Mouse (Mus musculus) urinary bladder, postnatal 4 days (tissue): ENCODE results near the gene Gm17677.

ENCODE experiments used
- DNase-seq, 2 experiments: peaks; one replicate each; pipeline ENCODE4 v3.0.0; 2021 to 2022; ENCODE audit warnings: low spot score in 2 of 2

The Gm17677 gene

GRCm38 (mm10) chr9:35740749-35741148, at the start of gene Gm17677:
Gene Gm17677 (plus strand): TSS chr9:35741049.
- DNase-seq = no peak

GRCm38 (mm10) chr9:35691924-35692323, 48.9 kb upstream of the Gm17677 start:
- no peak for DNase-seq

- DNase-seq = no peak
Observed at GRCm38 (mm10) chr9:35707265-35707664, 33.6 kb upstream of the Gm17677 start.

GRCm38 (mm10) chr9:35756843-35757242, 16.0 kb downstream of the Gm17677 start:
- DNase-seq = no peak

- no peak for DNase-seq
Observed at GRCm38 (mm10) chr9:35778009-35778408, 37.2 kb downstream of the Gm17677 start, which contains the start of gene Gm17727. Gene Gm17727 (minus strand): TSS chr9:35778109.

- DNase-seq = no peak
Observed at GRCm38 (mm10) chr9:35790001-35790400, 49.2 kb downstream of the Gm17677 start, which contains the start of the genes Gm27235 and D730048I06Rik. Gene Gm27235 (minus strand): TSS chr9:35790101. Gene D730048I06Rik (minus strand): TSS chr9:35790112.
